Mouse (Mus musculus): ENCODE data around the gene Aym1. TPM values are rescaled to one million over a fixed set of nuclear protein-coding genes. Genes with fewer than 3 reads are reported as not detected.
A peak's percentile ranks its signal among the peaks of the same experiment; 100 is the strongest.

Aym1 gene
- polyA plus RNA-seq (2012; rRNA removed), result not detected in 2 replicates

DNA sequence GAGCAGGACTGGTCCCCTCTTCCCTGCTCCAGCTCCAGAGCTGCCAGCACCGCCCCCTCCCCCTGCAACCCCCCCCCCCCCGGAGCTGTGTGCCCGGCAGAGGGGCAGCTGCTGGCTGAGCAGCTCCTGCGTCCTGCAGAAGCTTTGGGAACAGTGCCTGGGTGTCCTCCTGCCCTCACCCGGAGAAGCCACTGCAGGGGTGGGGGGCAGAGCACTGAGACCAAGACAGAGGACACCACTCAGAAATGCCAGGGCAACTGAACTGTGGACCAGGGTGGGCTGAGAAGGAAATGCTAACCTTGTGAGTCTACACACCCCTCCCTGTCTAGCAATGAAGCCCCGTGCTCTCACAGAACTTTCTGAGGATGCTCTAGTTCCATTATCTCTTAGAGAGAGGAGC is at the start of gene Aym1:
TSS of gene Aym1 (plus strand) at position 109 of the 400 bp plus-strand sequence.
- TF ChIP-seq POLR2A (IDR thresholded peaks at IDR 0.05; ENCODE audit: low read depth, low read length) (no peak), CTCF (IDR thresholded peaks at IDR 0.05; ENCODE audit: extremely low read depth, insufficient read length, insufficient replicate concordance, low read depth, low read length) (no peak)
- Histone ChIP-seq H3K36me3 (ENCODE audit: control insufficient read depth, insufficient read depth, low read length) (no peaks in the 10 kb centered on the region), H3K27me3 (ENCODE audit: control insufficient read depth, insufficient read depth, low read length) (no peaks in the 10 kb centered on the region), H3K4me3 (ENCODE audit: low read depth, low read length) (no peak within 1 kb of the TSS), H3K27ac (ENCODE audit: insufficient read depth, low read depth, low read length) (no peak within 1 kb of the TSS), H3K4me1 (ENCODE audit: control insufficient read depth, insufficient read depth, insufficient read length, low read length) (peaks cover 2% of the 10 kb centered on the region; the same call in 1 of the 2 replicates)
- 57% methylated on average over 3 of the region's 6 CpGs for WGBS

DNA sequence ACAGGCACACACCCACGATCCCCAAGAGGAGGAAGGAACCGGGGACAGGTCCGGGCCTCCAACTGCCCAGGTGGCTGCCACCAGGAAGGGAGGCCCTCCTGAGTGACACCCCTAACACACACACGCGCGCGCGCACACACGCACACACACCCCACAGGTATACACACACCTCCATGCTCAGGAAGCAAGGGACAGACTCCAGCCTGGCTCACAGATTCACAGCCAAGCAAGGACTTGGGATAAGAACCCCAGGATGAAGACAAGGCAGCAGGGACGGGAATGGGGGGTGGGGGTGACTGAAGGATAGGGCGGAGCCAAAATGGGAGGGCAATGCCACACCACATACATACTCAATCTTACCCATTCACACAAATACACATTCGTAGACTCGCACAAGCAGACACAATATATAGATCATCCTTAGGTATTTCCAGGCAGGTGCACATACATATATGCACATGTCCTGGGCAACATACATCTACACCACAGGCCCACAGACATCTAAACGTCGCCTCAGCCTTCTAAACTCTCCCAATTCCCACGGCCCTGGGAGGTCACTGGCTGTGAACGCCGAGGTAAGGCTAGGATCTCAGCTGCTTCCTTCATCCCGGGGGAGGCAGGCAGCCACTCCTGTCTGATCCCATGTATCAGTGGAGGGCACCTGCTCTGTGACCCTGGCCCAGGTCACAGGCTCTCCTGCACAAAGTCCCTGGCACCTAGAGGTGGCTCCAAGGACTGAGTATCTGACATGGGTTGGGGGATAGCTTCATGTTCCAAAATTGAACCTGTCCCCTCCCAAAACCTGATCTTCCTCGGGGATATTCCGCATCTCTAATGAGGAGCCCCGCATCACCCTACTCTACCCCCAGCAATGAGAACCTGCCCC is 47.4 kb upstream of the Aym1 start:
- Histone ChIP-seq H3K27me3 (ENCODE audit: control insufficient read depth, insufficient read depth, low read length) (peaks cover 10% of the 10 kb centered on the region), H3K27ac (ENCODE audit: insufficient read depth, low read depth, low read length) (no peak overlapping the region), H3K4me1 (ENCODE audit: control insufficient read depth, insufficient read depth, insufficient read length, low read length) (peaks cover 2% of the 10 kb centered on the region), H3K4me3 (ENCODE audit: low read depth, low read length) (peak overlapping the region; percentile 69), H3K36me3 (ENCODE audit: control insufficient read depth, insufficient read depth, low read length) (no peaks in the 10 kb centered on the region)
- no peak for TF ChIP-seq POLR2A (IDR thresholded peaks at IDR 0.05; ENCODE audit: low read depth, low read length)
- no peak for TF ChIP-seq CTCF (IDR thresholded peaks at IDR 0.05; ENCODE audit: extremely low read depth, insufficient read length, insufficient replicate concordance, low read depth, low read length)
- 49% methylated on average over 22 of the region's 22 CpGs for WGBS

DNA sequence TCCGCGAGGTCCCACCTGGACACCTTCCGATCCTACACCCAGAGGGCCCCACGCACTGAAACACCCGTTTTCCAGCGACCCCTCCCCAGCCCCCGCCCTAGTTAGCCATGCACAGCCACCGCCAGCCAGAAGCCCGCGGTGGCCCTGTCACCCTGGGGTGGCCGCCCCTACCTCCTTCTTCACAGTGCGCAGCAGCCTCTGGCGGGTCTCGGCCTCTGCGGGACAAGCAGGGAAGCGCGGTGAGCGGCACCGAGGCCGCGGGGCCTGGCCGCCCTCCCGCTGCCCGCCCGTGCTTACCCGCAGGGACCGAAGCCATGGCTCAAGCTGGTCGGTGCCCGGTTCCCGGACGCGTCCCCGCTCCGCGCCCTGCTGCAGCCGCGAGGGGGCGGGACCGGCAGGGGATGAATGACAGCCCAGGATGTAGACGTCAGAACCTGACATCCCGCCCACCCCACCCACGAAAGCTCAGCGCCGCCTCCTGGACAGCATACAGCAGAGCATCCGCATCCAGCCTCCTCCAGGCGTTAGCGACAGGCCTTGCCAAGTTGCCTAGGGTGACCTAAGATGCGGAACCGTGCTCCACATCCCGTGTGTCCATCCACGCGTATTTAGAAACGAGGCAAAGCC is 46.6 kb upstream of the Aym1 start, which contains the start of gene Sgsm1:
TSS of gene Sgsm1 (minus strand) at position 410 of the 627 bp plus-strand sequence.
- Histone ChIP-seq H3K4me3 (ENCODE audit: low read depth, low read length) (peak within 1 kb of the TSS; percentile 69), H3K27me3 (ENCODE audit: control insufficient read depth, insufficient read depth, low read length) (peaks cover 10% of the 10 kb centered on the region), H3K27ac (ENCODE audit: insufficient read depth, low read depth, low read length) (no peak within 1 kb of the TSS), H3K36me3 (ENCODE audit: control insufficient read depth, insufficient read depth, low read length) (no peaks in the 10 kb centered on the region), H3K4me1 (ENCODE audit: control insufficient read depth, insufficient read depth, insufficient read length, low read length) (peaks cover 2% of the 10 kb centered on the region)
- TF ChIP-seq POLR2A (IDR thresholded peaks at IDR 0.05; ENCODE audit: low read depth, low read length) (no peak), CTCF (IDR thresholded peaks at IDR 0.05; ENCODE audit: extremely low read depth, insufficient read length, insufficient replicate concordance, low read depth, low read length) (peak; percentile 34; the same call in 1 of the 2 replicates)
- 3% methylated on average over 53 of the region's 53 CpGs for WGBS

DNA sequence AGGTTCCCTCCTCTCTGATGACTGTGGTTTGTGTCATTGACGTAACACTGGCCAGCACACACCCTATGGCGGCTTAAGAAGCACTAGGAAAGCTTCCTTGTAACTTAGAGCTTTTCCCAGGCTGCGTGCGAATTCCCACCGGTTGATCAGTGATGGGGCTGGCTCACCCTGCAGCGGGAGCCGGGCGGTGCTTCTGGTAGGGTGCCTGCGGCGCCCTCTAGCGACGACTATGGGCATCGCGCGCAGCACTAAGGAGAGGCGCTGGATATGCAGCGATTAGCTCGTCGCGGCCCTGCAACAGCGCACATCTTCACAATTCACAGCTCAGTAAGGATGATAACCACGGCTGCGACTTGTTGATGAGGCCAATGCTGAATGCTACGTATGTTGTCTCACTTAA is 43.1 kb upstream of the Aym1 start:
- no peak for TF ChIP-seq POLR2A (IDR thresholded peaks at IDR 0.05; ENCODE audit: low read depth, low read length)
- peak; percentile 67 for TF ChIP-seq CTCF (IDR thresholded peaks at IDR 0.05; ENCODE audit: extremely low read depth, insufficient read length, insufficient replicate concordance, low read depth, low read length)
- no peaks in the 10 kb centered on the region for H3K36me3 ChIP-seq (ENCODE audit: control insufficient read depth, insufficient read depth, low read length)
- peaks cover 2% of the 10 kb centered on the region for H3K4me1 ChIP-seq (ENCODE audit: control insufficient read depth, insufficient read depth, insufficient read length, low read length)
- peaks cover 6% of the 10 kb centered on the region; the same call in 1 of the 2 replicates for H3K27me3 ChIP-seq (ENCODE audit: control insufficient read depth, insufficient read depth, low read length)
- WGBS, result 6% methylated on average over 24 of the region's 24 CpGs
- H3K4me3 ChIP-seq (ENCODE audit: low read depth, low read length), result no peak overlapping the region
- no peak overlapping the region for H3K27ac ChIP-seq (ENCODE audit: insufficient read depth, low read depth, low read length)

DNA sequence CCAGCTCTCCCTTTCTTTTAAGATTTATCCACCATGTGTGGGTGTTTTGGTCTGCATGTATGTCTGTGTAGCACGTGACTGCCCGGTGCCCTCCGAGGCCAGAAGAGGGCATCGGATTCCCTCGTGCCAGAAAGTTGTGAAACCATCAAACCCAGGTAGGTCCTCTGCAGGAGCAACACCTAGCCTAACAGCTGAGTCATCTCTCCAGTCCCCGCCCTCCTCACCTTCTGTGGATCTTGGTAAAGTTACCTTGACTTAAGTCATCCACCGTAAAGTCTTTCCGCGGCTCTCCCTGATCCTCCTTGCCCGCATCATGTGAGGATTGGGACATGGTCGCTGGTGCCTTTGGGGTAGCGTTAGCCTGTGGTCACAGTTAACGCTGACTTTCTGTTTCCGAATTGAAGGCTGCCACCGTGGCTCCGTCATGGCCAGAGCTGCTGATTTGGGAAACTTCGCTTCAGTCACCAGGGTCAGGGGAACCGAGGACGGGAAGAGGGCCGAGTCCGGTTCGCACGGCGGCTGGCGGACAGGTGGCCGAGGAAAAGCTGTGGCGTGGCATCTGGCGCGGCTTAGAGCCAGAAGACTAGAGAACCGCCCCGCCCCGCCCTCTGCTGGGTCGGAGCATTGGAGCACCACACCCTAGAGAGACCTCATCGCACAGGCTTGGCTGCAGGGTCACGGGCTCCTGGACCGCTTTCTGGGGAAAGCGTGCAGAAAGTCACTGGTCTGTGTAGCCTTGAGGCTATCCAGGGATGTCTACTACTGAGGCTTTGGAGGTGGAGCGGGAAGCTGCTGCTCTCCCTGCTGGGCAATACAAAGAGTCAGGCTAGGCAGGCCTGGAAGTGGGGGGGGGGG is 33.1 kb upstream of the Aym1 start:
- Histone ChIP-seq H3K36me3 (ENCODE audit: control insufficient read depth, insufficient read depth, low read length) (no peaks in the 10 kb centered on the region), H3K4me1 (ENCODE audit: control insufficient read depth, insufficient read depth, insufficient read length, low read length) (peaks cover 3% of the 10 kb centered on the region; the same call in 1 of the 2 replicates), H3K27ac (ENCODE audit: insufficient read depth, low read depth, low read length) (no peak overlapping the region), H3K27me3 (ENCODE audit: control insufficient read depth, insufficient read depth, low read length) (no peaks in the 10 kb centered on the region), H3K4me3 (ENCODE audit: low read depth, low read length) (peak overlapping the region; percentile 56)
- 3% methylated on average over 38 of the region's 38 CpGs for WGBS
- TF ChIP-seq CTCF (IDR thresholded peaks at IDR 0.05; ENCODE audit: extremely low read depth, insufficient read length, insufficient replicate concordance, low read depth, low read length) (no peak), POLR2A (IDR thresholded peaks at IDR 0.05; ENCODE audit: low read depth, low read length) (no peak)

DNA sequence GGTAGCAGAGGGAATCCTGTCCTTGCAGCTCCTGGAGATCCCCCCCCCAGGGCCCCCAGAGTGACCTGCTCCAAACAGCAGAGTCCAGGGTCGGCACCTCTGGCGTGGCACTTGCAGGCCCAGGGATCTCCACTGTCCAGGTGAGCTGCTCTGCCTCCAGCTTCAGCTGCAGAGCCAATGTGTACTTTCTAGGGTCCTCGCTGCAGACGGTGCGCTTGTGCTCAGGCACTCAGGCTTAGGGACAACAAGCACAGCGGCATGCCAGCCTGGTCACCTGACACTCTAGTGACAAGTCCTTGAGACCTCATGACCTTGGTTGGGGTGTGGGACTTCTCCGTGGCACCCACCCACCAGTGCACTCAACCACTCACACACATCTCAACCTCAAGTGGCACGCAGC is 27.6 kb upstream of the Aym1 start:
- TF ChIP-seq CTCF (IDR thresholded peaks at IDR 0.05; ENCODE audit: extremely low read depth, insufficient read length, insufficient replicate concordance, low read depth, low read length), result no peak
- Histone ChIP-seq H3K4me1 (ENCODE audit: control insufficient read depth, insufficient read depth, insufficient read length, low read length) (no peaks in the 10 kb centered on the region), H3K36me3 (ENCODE audit: control insufficient read depth, insufficient read depth, low read length) (no peaks in the 10 kb centered on the region), H3K4me3 (ENCODE audit: low read depth, low read length) (no peak overlapping the region), H3K27me3 (ENCODE audit: control insufficient read depth, insufficient read depth, low read length) (peaks cover 16% of the 10 kb centered on the region; the same call in 1 of the 2 replicates), H3K27ac (ENCODE audit: insufficient read depth, low read depth, low read length) (no peak overlapping the region)
- 89% methylated on average over 8 of the region's 8 CpGs for WGBS
